Mouse (Mus musculus) limb, embryonic 15.5 days (tissue): Measurements from ENCODE around the gene Mtf1. TPM values are rescaled to one million over a fixed set of nuclear protein-coding genes. Genes with fewer than 3 reads are reported as not detected.

Experiments used
- ATAC-seq: fragments of 200-750 bp; cut with Nextera tagmentation; 2 replicates; pipeline ENCODE4 v1.8.0; 2017; ENCODE audit warnings: low read depth, moderate TSS enrichment; ENCODE audit not compliant: insufficient number of reproducible peaks, low FRiP score, low TSS enrichment
- H3K27ac ChIP-seq: fragments of 300-500 bp; sonication (generic); 2 replicates; pipeline ENCODE4 v1.5.1; 2015; ENCODE audit warnings: moderate library complexity, mild to moderate bottlenecking, inconsistent platforms
- H3K27me3 ChIP-seq: fragments of 300-500 bp; sonication (generic); 2 replicates; pipeline ENCODE4 v1.6.1; 2015; ENCODE audit warnings: inconsistent platforms
- H3K36me3 ChIP-seq: fragments of 300-500 bp; sonication (generic); 2 replicates; pipeline ENCODE4 v1.6.1; 2015; ENCODE audit warnings: inconsistent platforms
- H3K4me1 ChIP-seq: fragments of 300-500 bp; sonication (generic); 2 replicates; pipeline ENCODE4 v1.6.1; 2015; ENCODE audit warnings: inconsistent platforms
- H3K4me2 ChIP-seq: fragments of 300-500 bp; sonication (generic); 2 replicates; pipeline ENCODE4 v1.6.1; 2015; ENCODE audit warnings: mild to moderate bottlenecking, inconsistent platforms
- H3K4me3 ChIP-seq: fragments of 300-500 bp; sonication (generic); 2 replicates; pipeline ENCODE4 v1.5.1; 2015; ENCODE audit warnings: mild to moderate bottlenecking, inconsistent platforms
- H3K9ac ChIP-seq: fragments of 300-500 bp; sonication (generic); 2 replicates; pipeline ENCODE4 v1.6.1; 2015; ENCODE audit warnings: inconsistent platforms
- H3K9me3 ChIP-seq: fragments of 300-500 bp; sonication (generic); 2 replicates; pipeline ENCODE4 v1.6.1; 2016; ENCODE audit warnings: inconsistent platforms
- WGBS: fragments of 180-500 bp; shearing (Covaris S2); methylation state at CpG from one replicate; pipeline ENCODE4 v1.1.7; 2015; 5-methylcytosine and 5-hydroxymethylcytosine counted together
- polyA plus RNA-seq: library from polyadenylated mRNA; unstranded; fragments of >200 nt; fragmentation: Nextera tagmentation; extraction: Ambion mirVana; gene quantifications from 2 replicates; pipeline ENCODE4 v1.2.1, GENCODE M21; 2015

Mtf1 gene
- polyA plus RNA-seq, 1 experiment from 2014 or later, result 10.7 TPM

GRCm38 (mm10) chr4:124840998-124841397 is 39.1 kb downstream of the Mtf1 start:
- Histone ChIP-seq H3K9ac (no peak overlapping the region), H3K9me3 (no peaks in the 10 kb centered on the region), H3K4me2 (no peak overlapping the region), H3K36me3 (peaks cover 68% of the 10 kb centered on the region), H3K4me3 (no peak overlapping the region), H3K27ac (no peak overlapping the region), H3K4me1 (no peaks in the 10 kb centered on the region), H3K27me3 (no peaks in the 10 kb centered on the region)
- no peak for ATAC-seq
- WGBS, result 92% methylated on average over 1 of the region's 1 CpGs

GRCm38 (mm10) chr4:124843493-124843892 is 41.6 kb downstream of the Mtf1 start:
- no peak overlapping the region for H3K4me3 ChIP-seq
- WGBS, result 56% methylated on average over 11 of the region's 11 CpGs
- no peaks in the 10 kb centered on the region for H3K27me3 ChIP-seq
- H3K4me2 ChIP-seq, result no peak overlapping the region
- peaks cover 6% of the 10 kb centered on the region; the same call in 1 of the 2 replicates for H3K4me1 ChIP-seq
- no peak overlapping the region for H3K9ac ChIP-seq
- H3K9me3 ChIP-seq, result no peaks in the 10 kb centered on the region
- H3K36me3 ChIP-seq, result peaks cover 59% of the 10 kb centered on the region
- no peak for ATAC-seq
- no peak overlapping the region for H3K27ac ChIP-seq

- Histone ChIP-seq H3K4me1 (peaks cover 22% of the 10 kb centered on the region), H3K9ac (no peak overlapping the region), H3K27ac (no peak overlapping the region), H3K4me2 (no peak overlapping the region), H3K9me3 (no peaks in the 10 kb centered on the region), H3K36me3 (peaks cover 30% of the 10 kb centered on the region), H3K27me3 (no peaks in the 10 kb centered on the region), H3K4me3 (no peak overlapping the region)
- ATAC-seq, result no peak
- WGBS, result 13% methylated on average over 8 of the region's 8 CpGs
These were observed 45.7 kb downstream of the Mtf1 start for GRCm38 (mm10) chr4:124847573-124847972.

GRCm38 (mm10) chr4:124849631-124850260 is 47.8 kb downstream of the Mtf1 start:
- WGBS, result 2% methylated on average over 24 of the region's 24 CpGs

GRCm38 (mm10) chr4:124850261-124850913 is 48.5 kb downstream of the Mtf1 start, which contains the start of gene Yrdc:
Gene Yrdc (plus strand): TSS chr4:124850679.
- H3K4me1 ChIP-seq, result peaks cover 22% of the 10 kb centered on the region
- H3K36me3 ChIP-seq, result peaks cover 30% of the 10 kb centered on the region
- H3K27me3 ChIP-seq, result no peaks in the 10 kb centered on the region
- H3K4me2 ChIP-seq, result peak within 1 kb of the TSS; percentile 84
- ATAC-seq, result peak; percentile 92
- H3K9me3 ChIP-seq, result no peaks in the 10 kb centered on the region
- H3K9ac ChIP-seq, result peak within 1 kb of the TSS; percentile 85
- H3K27ac ChIP-seq, result peak within 1 kb of the TSS; percentile 93
- peak within 1 kb of the TSS; percentile 98 for H3K4me3 ChIP-seq
- 1% methylated on average over 67 of the region's 90 CpGs for WGBS

More at GRCm38 (mm10) chr4:124849631-124850260, 47.8 kb downstream of the Mtf1 start:
- no peaks in the 10 kb centered on the region for H3K27me3 ChIP-seq
- peak overlapping the region; percentile 85 for H3K9ac ChIP-seq
- no peaks in the 10 kb centered on the region for H3K9me3 ChIP-seq
- H3K4me3 ChIP-seq, result peak overlapping the region; percentile 98
- H3K4me1 ChIP-seq, result peaks cover 22% of the 10 kb centered on the region
- peak overlapping the region; percentile 84 for H3K4me2 ChIP-seq
- H3K36me3 ChIP-seq, result peaks cover 32% of the 10 kb centered on the region
- ATAC-seq, result peak; percentile 36; the same call in 1 of the 2 replicates
- H3K27ac ChIP-seq, result peak overlapping the region; percentile 93

GRCm38 (mm10) chr4:124850933-124851658 is 49.2 kb downstream of the Mtf1 start, which contains the start of gene 1110065P20Rik:
Gene 1110065P20Rik (minus strand): TSS chr4:124851196.
- Histone ChIP-seq H3K9ac (peak within 1 kb of the TSS; percentile 85), H3K27me3 (no peaks in the 10 kb centered on the region), H3K27ac (peak within 1 kb of the TSS; percentile 93), H3K36me3 (peaks cover 37% of the 10 kb centered on the region), H3K4me3 (peak within 1 kb of the TSS; percentile 98), H3K4me1 (peaks cover 22% of the 10 kb centered on the region), H3K4me2 (peak within 1 kb of the TSS; percentile 84), H3K9me3 (no peaks in the 10 kb centered on the region)
- under 1% methylated on average over 75 of the region's 75 CpGs for WGBS
- ATAC-seq, result peak; percentile 46

- no peak overlapping the region for H3K27ac ChIP-seq
These were observed 54.4 kb downstream of the Mtf1 start for GRCm38 (mm10) chr4:124856294-124856693.

GRCm38 (mm10) chr4:124858370-124858769 is 56.5 kb downstream of the Mtf1 start:
- H3K9me3 ChIP-seq, result no peaks in the 10 kb centered on the region
- no peak overlapping the region for H3K4me3 ChIP-seq
- no peak overlapping the region for H3K27ac ChIP-seq
- H3K36me3 ChIP-seq, result peaks cover 38% of the 10 kb centered on the region
- no peak for ATAC-seq
- 61% methylated on average over 5 of the region's 5 CpGs for WGBS
- H3K9ac ChIP-seq, result no peak overlapping the region
- peaks cover 27% of the 10 kb centered on the region for H3K27me3 ChIP-seq
- peaks cover 17% of the 10 kb centered on the region for H3K4me1 ChIP-seq
- H3K4me2 ChIP-seq, result no peak overlapping the region

More at GRCm38 (mm10) chr4:124856294-124856693, 54.4 kb downstream of the Mtf1 start:
- 89% methylated on average over 8 of the region's 8 CpGs for WGBS
- Histone ChIP-seq H3K9me3 (no peaks in the 10 kb centered on the region), H3K4me2 (no peak overlapping the region), H3K4me3 (no peak overlapping the region), H3K9ac (no peak overlapping the region), H3K27me3 (peaks cover 8% of the 10 kb centered on the region), H3K4me1 (peaks cover 10% of the 10 kb centered on the region), H3K36me3 (peaks cover 41% of the 10 kb centered on the region)
- ATAC-seq, result no peak

- peaks cover 17% of the 10 kb centered on the region for H3K4me1 ChIP-seq
- ATAC-seq, result no peak
- no peak overlapping the region for H3K4me3 ChIP-seq
- WGBS, result 7% methylated on average over 7 of the region's 7 CpGs
- H3K27ac ChIP-seq, result no peak overlapping the region
- no peak overlapping the region for H3K4me2 ChIP-seq
- no peaks in the 10 kb centered on the region; the same call in 1 of the 2 replicates for H3K9me3 ChIP-seq
- peaks cover 20% of the 10 kb centered on the region for H3K36me3 ChIP-seq
- no peak overlapping the region for H3K9ac ChIP-seq
- H3K27me3 ChIP-seq, result peaks cover 31% of the 10 kb centered on the region
These were observed 58.5 kb downstream of the Mtf1 start for GRCm38 (mm10) chr4:124860446-124860845.

- Histone ChIP-seq H3K36me3 (peaks cover 9% of the 10 kb centered on the region), H3K4me2 (peak within 1 kb of the TSS; percentile 82), H3K4me3 (peak within 1 kb of the TSS; percentile 49), H3K27me3 (peaks cover 31% of the 10 kb centered on the region), H3K9me3 (no peaks in the 10 kb centered on the region; the same call in 1 of the 2 replicates), H3K9ac (0 out of 2 replicates have a peak within 1 kb of the TSS, but pooled peaks have one; percentile 10), H3K27ac (no peak within 1 kb of the TSS), H3K4me1 (peaks cover 17% of the 10 kb centered on the region)
- ATAC-seq, result no peak
- WGBS, result 4% methylated on average over 37 of the region's 77 CpGs
These were observed 59.6 kb downstream of the Mtf1 start, which contains the start of gene Maneal for GRCm38 (mm10) chr4:124861283-124862188. Gene Maneal (minus strand): TSS chr4:124862171.

GRCm38 (mm10) chr4:124872719-124873118 is 70.8 kb downstream of the Mtf1 start:
- ATAC-seq, result no peak
- Histone ChIP-seq H3K27ac (no peak overlapping the region), H3K4me2 (no peak overlapping the region), H3K9me3 (no peaks in the 10 kb centered on the region), H3K4me3 (no peak overlapping the region), H3K9ac (no peak overlapping the region), H3K36me3 (no peaks in the 10 kb centered on the region), H3K27me3 (no peaks in the 10 kb centered on the region), H3K4me1 (no peaks in the 10 kb centered on the region)
- WGBS, result 83% methylated on average over 1 of the region's 1 CpGs
